Mouse (Mus musculus) megakaryocyte, adult 5-6 weeks (primary cell): ENCODE measurements around the gene Pgam1. TPM values are rescaled to one million over a fixed set of nuclear protein-coding genes. Genes with fewer than 3 reads are reported as not detected.

Experiments used
- total RNA-seq, 2 experiments: library from RNA; stranded (forward) in 1 of 2; stranded (reverse) in 1 of 2; fragments of 153-499, 151-499 nt in 1 of 2; fragments of 221-1000, 200-1000 nt in 1 of 2; gene quantifications; 2 replicates each; pipeline versions ENCODE4 v1.2.3 to v1.2.4; 2015 to 2017

The Pgam1 gene
- total RNA-seq, 2 experiments from 2014 or later = 291 to 587 TPM

Other genes starting within 250 kb of the Pgam1 start
- gene Slit1, start 168.3 kb upstream of the Pgam1 start, total RNA-seq (2015) = 0.05 and 0.29 TPM in 2 replicates
- not detected in 2 replicates for gene Slit1, start 168.3 kb upstream of the Pgam1 start, total RNA-seq (2017)
- 48.5 and 50.3 TPM in 2 replicates for gene Arhgap19, start 109.9 kb upstream of the Pgam1 start, total RNA-seq (2015)
- gene Arhgap19, start 109.9 kb upstream of the Pgam1 start, total RNA-seq (2017) = 62.7 and 65.3 TPM in 2 replicates
- 5.2 and 6.3 TPM in 2 replicates for gene Frat1, start 82.0 kb upstream of the Pgam1 start, total RNA-seq (2015)
- gene Frat1, start 82.0 kb upstream of the Pgam1 start, total RNA-seq (2017) = 6.1 and 6.3 TPM in 2 replicates
- gene Frat2, start 63.8 kb upstream of the Pgam1 start, total RNA-seq (2015) = 7.7 and 9.5 TPM in 2 replicates
- 9.2 and 9.4 TPM in 2 replicates for gene Frat2, start 63.8 kb upstream of the Pgam1 start, total RNA-seq (2017)
- 2.3 and 3.4 TPM in 2 replicates for gene Rrp12, start 15.8 kb upstream of the Pgam1 start, total RNA-seq (2015)
- 4.6 and 5.1 TPM in 2 replicates for gene Rrp12, start 15.8 kb upstream of the Pgam1 start, total RNA-seq (2017)
- gene Exosc1, start 21.5 kb downstream of the Pgam1 start, total RNA-seq (2015) = 37.0 and 38.6 TPM in 2 replicates
- gene Exosc1, start 21.5 kb downstream of the Pgam1 start, total RNA-seq (2017) = 29.3 and 40.2 TPM in 2 replicates
- 25.9 and 36.1 TPM in 2 replicates for gene Zdhhc16, start 21.6 kb downstream of the Pgam1 start, total RNA-seq (2015)
- 22.4 and 26.4 TPM in 2 replicates for gene Zdhhc16, start 21.6 kb downstream of the Pgam1 start, total RNA-seq (2017)
- gene Mms19, start 69.2 kb downstream of the Pgam1 start, total RNA-seq (2015) = 18.5 and 24.7 TPM in 2 replicates
- gene Mms19, start 69.2 kb downstream of the Pgam1 start, total RNA-seq (2017) = 21.7 and 33.8 TPM in 2 replicates
- gene Ubtd1, start 69.8 kb downstream of the Pgam1 start, total RNA-seq (2015) = 15.1 and 17.0 TPM in 2 replicates
- 11.9 and 12.2 TPM in 2 replicates for gene Ubtd1, start 69.8 kb downstream of the Pgam1 start, total RNA-seq (2017)
- not detected in 2 replicates for gene Ankrd2, start 124.1 kb downstream of the Pgam1 start, total RNA-seq (2015)
- not detected in 2 replicates for gene Ankrd2, start 124.1 kb downstream of the Pgam1 start, total RNA-seq (2017)
- not detected in 2 replicates for gene Hoga1, start 133.7 kb downstream of the Pgam1 start, total RNA-seq (2015)
- 0.20 and 1.2 TPM in 2 replicates for gene Hoga1, start 133.7 kb downstream of the Pgam1 start, total RNA-seq (2017)
- not detected in 2 replicates for gene 4933411K16Rik, start 140.3 kb downstream of the Pgam1 start, total RNA-seq (2015)
- gene 4933411K16Rik, start 140.3 kb downstream of the Pgam1 start, total RNA-seq (2017) = not detected in 2 replicates
- gene Morn4, start 174.4 kb downstream of the Pgam1 start, total RNA-seq (2015) = 0.36 TPM in 1 of 2 replicates, not detected in the other
- 0.07 TPM in 1 of 2 replicates, not detected in the other for gene Morn4, start 174.4 kb downstream of the Pgam1 start, total RNA-seq (2017)
- 12.0 and 12.2 TPM in 2 replicates for gene Pi4k2a, start 178.5 kb downstream of the Pgam1 start, total RNA-seq (2015)
- 9.9 and 10.7 TPM in 2 replicates for gene Pi4k2a, start 178.5 kb downstream of the Pgam1 start, total RNA-seq (2017)
- 1.1 and 1.7 TPM in 2 replicates for gene Avpi1, start 217.1 kb downstream of the Pgam1 start, total RNA-seq (2015)
- 2.9 and 6.2 TPM in 2 replicates for gene Avpi1, start 217.1 kb downstream of the Pgam1 start, total RNA-seq (2017)
- gene Marveld1, start 235.5 kb downstream of the Pgam1 start, total RNA-seq (2015) = 5.7 and 6.7 TPM in 2 replicates
- 7.9 and 9.4 TPM in 2 replicates for gene Marveld1, start 235.5 kb downstream of the Pgam1 start, total RNA-seq (2017)